Mouse (Mus musculus) G1E-ER4 (cell line): ENCODE results near the gene Kifc5b. TPM values are rescaled to one million over a fixed set of nuclear protein-coding genes. Genes with fewer than 3 reads are reported as not detected.

Experiments
- GATA1 ChIP-seq: IDR thresholded peaks from one replicate; pipeline ENCODE4 v1.8.0; 2012; ENCODE audit warnings: low read length, inconsistent platforms
- polyA plus RNA-seq: library from polyadenylated mRNA; stranded (reverse); fragments of >175 nt; gene quantifications from 2 replicates; pipeline ENCODE4 v1.2.3, GENCODE M21; 2012

The Kifc5b gene
- 31.9 and 36.2 TPM in 2 replicates for polyA plus RNA-seq

DNA sequence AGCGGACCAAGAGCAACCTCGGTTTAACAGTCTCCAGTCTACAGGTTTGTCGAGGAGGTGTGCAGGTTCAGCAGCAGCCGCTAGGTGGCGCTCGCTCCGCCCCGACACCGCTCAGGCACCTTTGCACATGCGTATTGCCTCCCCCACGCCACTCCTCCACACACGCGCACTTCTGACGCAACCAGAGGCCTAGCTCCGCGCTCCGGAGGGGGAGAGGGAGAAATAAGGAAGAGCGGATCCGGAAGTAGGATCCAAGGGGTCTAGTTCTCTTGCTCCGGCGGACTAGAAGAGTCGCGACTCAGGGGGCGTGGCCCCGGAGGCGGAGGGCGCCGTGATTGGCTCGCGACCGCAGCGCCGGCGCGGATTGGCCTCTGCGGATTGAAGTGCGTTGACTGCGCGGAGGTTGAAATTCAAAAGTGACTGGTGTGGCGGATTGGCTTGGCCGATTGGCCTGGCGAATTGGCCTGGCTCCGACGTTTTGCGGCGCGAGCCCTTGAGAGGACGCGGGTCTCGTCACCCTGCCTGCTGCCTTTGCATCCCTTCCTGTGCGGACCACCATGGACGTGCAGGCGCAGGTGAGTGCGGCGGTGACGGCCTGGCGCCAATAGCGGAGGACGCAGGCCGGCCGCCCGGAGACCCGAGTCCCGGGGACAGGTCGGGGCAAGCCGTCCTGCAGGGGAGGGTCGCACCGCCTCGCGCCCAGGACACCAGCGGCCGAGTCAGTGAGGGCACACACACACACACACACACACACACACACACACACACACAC lies at the start of gene Kifc5b:
Gene Kifc5b, plus strand, starts transcription at position 381 of the 772 bp plus-strand sequence.
- no peak for TF ChIP-seq GATA1

DNA sequence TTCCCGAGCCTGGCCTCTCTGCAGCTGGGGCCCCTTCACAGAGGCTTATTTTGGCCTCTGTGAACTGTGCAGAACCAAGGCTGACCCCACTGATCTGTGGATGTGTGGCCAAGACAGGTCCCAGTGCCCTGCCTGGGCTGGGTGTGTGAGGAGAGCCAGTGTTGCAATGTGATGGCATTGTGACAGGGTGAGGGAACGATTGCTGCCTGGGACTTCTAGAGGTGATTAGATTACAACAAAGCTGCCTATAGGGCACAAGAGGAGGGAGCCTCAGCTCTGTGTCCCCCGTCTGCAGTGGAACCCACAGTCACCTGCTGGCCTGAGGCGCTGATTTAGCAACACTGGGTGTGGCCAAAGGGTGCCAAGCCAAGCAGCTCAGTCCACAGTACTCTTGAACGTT lies 48.1 kb upstream of the Kifc5b start:
- no peak for TF ChIP-seq GATA1

DNA sequence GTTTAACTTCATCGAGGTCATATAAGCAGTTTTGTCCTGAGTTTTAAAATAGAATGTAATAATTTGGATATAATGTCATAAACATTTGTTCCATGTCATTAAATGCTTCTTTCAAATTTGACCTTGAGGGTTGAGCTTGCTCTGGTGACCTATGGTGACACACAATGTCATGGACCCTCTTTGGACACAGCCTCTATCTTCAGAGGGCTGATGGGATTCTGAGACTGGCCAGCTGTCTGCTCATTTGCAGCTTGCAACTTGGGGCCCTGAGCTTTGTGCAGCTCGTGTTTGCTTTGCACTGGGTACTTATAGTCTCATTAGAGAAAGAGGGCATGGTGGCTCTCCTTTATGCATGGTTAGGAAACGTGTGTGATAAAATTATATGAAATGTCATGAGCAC lies 44.0 kb upstream of the Kifc5b start:
- no peak for TF ChIP-seq GATA1

DNA sequence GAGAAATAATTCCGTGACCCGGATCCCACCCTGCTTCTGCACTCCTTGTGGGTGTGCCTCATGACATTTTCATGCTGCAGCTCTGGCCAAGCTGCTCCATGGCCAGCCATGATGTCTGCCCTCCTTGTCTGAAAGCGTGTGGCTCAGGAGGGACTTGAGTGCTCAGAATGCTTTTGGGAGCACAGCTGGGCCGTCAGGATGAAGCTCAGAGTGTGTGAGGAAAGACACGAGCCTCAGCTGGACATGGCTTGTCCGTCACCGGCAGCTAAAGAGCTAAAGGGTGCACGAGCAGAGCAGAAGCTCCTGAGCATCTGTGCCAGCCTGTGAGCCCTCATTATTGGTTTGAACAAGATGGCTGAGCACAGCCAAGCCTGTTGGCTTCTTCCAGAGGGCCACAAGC lies 43.4 kb upstream of the Kifc5b start:
- no peak for TF ChIP-seq GATA1

DNA sequence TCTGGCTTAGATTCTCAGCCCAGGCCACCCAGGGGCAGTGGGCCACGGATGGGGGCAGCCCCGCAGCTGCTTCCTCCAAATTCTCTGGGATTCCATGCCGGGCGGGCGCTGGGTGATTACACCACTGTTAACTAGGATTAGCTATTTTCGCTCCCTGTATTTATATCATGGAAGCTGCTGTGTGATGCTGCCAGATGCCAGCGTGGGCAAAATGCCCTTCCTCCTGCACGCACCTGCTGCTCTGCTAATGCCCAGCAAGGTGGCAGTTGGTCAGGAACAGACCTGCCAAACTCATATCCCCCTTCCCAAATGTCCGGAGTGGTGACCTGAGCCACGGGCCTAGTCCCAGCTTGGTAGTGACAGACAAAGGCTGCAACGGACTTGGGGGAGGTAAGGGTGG lies 42.3 kb upstream of the Kifc5b start:
- no peak for TF ChIP-seq GATA1

DNA sequence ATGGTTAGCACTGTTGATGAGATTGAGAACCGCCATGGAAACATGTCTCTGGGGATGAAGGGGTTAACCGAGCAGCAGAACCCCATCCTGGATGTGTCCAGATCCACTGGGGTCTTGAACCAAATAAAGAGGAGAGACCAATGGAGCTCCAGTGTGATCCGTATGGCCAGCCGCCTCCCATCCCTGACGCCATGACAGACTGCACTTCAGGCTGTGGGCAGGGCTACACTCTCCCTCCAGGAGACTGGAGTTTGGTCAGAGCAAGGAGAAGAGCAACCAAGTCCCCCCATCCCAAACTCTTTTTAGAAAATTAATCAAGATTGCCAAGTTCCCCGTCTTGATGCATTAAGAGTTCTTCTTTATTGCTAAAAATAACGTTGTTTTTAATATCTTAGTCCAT lies 39.0 kb upstream of the Kifc5b start:
- TF ChIP-seq GATA1, result no peak

DNA sequence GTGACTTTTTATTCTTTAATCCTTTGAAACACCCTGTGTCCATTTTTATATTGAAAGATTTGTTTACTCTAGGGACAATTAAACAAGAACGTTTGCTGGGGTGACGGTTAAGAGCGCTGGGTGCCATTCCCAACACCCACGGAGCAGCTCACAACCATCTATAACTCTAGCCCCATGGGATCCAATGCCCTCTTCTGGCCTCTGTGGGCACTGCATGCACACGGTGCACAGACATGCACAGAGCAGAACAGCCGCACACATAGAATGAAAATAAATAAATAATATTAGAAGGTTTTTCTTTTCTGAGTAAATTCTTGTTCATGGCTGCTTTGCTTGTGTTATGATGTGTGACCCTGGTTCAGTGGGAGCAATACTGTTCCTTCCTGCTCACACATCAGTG lies 37.7 kb upstream of the Kifc5b start:
- no peak for TF ChIP-seq GATA1

DNA sequence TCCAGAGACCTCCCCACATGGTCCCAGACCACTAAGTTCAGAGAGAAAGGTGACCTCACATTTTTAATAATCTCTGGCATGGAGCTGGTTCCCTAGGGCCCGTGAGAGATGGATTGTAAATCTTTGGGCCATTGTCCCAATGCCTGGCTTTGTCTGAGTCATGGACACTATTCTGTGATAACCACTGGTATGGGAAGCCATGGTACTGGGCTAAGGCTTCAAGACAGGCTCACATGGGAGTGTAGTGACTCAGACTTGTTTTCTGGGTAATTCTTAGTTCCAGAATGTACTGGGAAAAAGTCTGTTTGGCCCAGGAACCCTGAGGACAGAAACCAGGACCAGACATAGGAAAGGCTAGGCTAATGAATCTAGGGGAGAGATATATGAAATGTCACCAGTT lies 34.2 kb upstream of the Kifc5b start:
- no peak for TF ChIP-seq GATA1

DNA sequence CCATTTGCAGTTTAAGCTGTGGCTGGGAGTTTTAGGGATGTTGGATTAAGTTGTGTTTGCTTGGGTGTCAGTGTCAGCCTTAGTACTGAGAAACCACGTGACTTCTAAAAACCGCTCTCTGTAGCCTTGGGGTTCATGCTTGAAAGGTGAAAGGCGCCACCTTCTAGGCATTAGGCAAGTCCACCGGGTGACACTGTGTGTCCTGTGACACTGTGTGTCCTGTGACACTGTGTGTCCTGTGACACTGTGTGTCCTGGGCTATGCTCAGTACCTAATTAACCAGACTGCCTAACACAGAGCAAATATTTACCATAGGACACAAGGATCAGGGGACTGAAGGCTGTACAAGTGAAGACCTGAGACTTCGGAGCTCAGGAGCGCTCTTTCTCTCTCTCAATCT lies 33.3 kb upstream of the Kifc5b start:
- TF ChIP-seq GATA1, result no peak

DNA sequence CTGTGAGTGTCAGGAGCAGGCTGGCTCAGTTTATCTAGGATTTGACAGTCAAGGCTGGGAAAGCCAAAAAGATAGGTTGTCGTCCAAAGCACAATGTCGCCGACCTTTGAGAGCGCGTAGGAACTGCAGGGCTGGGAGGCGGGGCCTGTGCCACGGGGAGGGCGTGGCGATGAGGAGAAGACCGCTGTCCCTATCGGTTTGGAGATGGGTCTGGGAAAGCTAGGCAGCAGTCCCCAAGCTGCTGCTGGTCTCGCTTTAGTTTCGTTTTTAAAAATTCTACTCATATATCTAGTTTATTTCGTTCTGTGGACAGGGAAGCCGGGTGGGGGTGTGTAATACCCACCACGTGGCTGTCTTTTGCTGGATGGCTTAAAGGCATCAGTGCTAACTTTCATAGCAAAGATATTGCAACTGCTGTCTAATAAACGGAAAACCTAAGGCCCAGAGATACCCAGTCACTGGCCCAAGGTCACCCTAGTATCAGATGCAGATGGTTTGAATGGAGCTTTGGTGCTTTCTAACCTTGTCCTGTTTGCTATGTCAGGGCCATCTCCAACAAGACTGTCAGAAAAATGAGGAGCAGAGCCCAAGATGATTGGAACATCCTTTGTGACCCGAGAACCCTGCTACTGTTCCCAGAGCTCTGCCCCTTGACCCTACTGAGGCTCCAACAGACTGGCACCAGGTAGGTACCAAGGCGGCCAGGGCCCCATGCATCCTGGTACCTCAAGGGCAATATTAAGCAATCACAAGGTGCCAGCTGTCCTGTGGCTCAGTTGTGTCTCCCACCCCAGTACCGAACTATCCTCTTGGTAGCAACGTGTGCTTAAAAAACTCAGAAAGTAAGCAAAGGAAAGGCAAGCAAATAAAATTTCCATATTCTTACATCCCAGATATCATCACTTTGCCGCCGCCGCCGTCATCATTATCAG lies 31.6 kb upstream of the Kifc5b start:
- TF ChIP-seq GATA1, result no peak

DNA sequence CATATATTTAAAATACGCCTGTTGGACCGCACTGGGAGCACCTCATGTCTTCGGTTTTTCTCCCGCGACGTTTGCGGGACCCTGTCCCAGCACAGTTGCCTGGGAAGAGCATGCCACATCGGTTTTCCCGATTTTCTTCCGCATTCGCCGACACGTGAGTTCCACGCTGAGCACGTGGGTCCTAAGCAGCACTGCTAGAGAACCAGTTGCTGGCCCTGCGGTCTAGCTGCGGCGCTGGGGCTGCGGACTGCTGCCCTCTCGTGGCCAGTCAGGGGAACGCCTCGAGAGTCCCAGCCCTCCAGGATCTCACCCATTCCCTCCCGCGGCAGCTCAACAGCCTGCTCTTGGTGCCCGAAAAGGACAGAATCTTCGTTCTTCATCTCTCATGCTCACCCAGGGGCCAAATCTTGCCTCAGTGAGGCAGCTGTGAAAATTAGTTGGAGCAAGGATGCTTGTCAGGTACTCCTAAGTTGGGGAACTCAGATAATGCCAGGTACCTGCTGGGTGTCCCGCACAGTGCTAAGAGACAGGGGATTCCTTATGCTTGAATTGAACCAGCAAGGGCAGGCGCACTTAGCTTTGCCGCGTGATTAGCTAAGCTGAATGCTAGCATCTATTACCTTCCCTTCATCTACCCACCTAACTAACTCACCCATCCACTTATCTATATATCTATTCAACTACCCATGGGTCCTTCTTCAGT lies 30.7 kb upstream of the Kifc5b start:
- no peak for TF ChIP-seq GATA1

DNA sequence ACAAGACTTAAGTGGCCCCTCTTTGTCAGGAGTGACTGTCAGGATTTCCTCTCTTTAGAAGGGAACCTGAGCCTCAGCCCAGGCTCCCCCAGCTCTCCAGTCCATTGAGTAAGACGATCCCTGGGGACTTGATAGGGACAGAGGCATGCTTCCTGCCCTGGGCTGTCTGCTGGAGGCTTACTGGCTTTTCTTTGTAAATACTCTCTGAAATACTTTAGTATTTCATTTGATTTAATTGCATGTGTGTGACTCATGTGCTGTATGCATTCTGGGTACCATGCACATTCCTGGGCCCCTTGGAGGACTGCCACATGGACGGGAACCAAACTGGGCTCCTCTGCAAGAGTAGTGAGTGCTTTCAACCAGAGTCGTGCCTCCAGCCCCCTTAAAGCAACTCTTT lies 29.0 kb upstream of the Kifc5b start:
- TF ChIP-seq GATA1, result no peak

DNA sequence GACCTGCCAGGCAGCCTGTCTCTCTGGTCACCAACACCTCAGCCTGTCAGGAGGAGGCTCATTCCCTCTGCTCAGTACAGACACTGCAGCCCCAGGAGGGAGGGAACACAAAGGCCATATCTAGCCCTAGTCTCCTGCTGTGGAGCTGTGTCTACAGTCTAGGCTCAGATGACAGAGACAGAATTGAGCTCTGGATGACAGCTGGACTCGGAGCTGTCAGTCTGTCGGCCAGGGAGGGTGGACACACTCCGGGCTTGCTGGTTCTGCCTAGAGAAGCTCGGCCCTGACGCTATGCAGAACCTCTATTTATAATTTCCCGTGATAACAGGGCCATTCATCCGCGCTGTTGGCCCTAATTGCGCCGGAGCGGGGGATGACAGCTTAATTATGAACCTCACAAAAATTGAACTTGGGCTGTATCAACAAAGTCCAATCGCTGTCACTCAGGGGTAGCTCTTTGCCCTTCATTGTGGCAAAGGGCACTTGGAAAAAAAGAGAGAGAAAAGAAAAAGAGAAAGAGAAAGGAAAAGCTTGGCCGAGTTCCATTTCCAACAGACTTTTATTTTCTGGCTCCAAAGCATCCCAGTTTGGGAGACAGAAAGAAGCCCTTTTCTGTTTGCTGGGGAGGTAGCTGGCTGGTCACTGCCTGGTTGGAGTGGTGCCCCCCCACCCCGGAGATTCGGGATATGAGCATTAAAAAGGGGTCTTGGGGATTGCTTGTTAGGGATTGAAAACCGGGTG lies 24.1 kb upstream of the Kifc5b start:
- no peak for TF ChIP-seq GATA1

DNA sequence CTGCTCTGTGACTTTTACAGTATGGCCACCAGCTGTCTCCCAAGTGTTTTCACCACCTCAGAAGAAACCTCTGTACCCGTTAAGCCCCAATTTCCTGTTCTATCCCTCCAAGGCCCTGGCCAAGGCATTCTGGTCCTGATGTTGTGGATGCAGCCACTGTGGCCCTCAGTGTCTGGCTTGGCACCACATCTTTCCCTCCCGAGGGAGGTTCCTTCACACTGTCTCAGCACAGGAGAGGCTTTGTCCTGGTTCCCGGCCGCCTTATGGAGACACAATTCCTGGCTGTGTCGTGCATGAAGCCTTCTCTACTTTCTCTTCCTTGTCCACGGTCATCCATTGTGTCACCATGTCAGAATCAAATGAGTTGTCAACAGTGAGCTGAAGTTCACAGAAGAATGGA lies 23.4 kb upstream of the Kifc5b start:
- no peak for TF ChIP-seq GATA1

DNA sequence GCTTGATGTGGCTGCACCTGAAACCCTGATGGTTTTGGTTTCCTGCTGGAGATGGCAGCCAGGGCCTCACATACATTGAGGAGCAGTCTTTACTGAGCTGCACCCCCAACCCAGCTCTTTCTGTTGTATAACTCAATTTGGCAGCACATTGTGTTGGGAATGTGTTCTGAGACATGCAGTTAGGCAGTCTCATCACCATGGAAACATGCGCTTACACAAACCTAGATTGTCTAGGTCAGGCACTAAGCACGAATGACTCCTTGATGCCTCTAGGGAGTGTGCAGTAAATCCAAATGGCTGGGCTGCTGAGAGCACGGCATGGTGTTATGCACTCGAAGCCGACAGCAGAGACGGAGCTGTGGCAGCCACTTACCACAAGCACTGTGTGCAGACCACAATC lies 22.5 kb upstream of the Kifc5b start:
- TF ChIP-seq GATA1, result no peak
